Mouse (Mus musculus): ENCODE data around the gene Vps53.
"Not testable (repeated sequence)": the region's sequence is repeated elsewhere in the genome, so short reads cannot be mapped to it uniquely, and the experiment has no call there.

Gene Vps53

GRCm38 (mm10) chr11:76179495-76180145 is at the start of gene Vps53, which contains the start of gene Fam57a:
Gene Vps53 (minus strand): TSS chr11:76179647.
Gene Fam57a (plus strand): TSS chr11:76179671.
- DNase-seq (ENCODE audit: low read depth): peak; percentile 74

- DNase-seq (ENCODE audit: low read depth): no peak
Measured at GRCm38 (mm10) chr11:76225051-76225450, 45.6 kb upstream of the Vps53 start.

GRCm38 (mm10) chr11:76224631-76225030 is 45.2 kb upstream of the Vps53 start:
- DNase-seq (ENCODE audit: low read depth): no peak

- peak; percentile 100 for DNase-seq (ENCODE audit: low read depth)
Measured at GRCm38 (mm10) chr11:76217390-76217800, 37.9 kb upstream of the Vps53 start, which contains the start of the genes Dbil5 and Gemin4. Gene Dbil5 (plus strand): TSS chr11:76217608. Gene Gemin4 (minus strand): TSS chr11:76217664.

GRCm38 (mm10) chr11:76216681-76217389 is 37.4 kb upstream of the Vps53 start:
- DNase-seq (ENCODE audit: low read depth): no peak

- peak; percentile 12 for DNase-seq (ENCODE audit: low read depth)
Measured at GRCm38 (mm10) chr11:76216049-76216540, 36.6 kb upstream of the Vps53 start.

GRCm38 (mm10) chr11:76215011-76215410 is 35.6 kb upstream of the Vps53 start:
- DNase-seq (ENCODE audit: low read depth): peak; percentile 46

- no peak for DNase-seq (ENCODE audit: low read depth)
Measured at GRCm38 (mm10) chr11:76213841-76214240, 34.4 kb upstream of the Vps53 start.

GRCm38 (mm10) chr11:76211595-76211994 is 32.1 kb upstream of the Vps53 start:
- DNase-seq (ENCODE audit: low read depth): not testable (repeated sequence)

- no peak for DNase-seq (ENCODE audit: low read depth)
Measured at GRCm38 (mm10) chr11:76210228-76210985, 31.0 kb upstream of the Vps53 start.

GRCm38 (mm10) chr11:76206793-76207192 is 27.3 kb upstream of the Vps53 start:
- DNase-seq (ENCODE audit: low read depth): no peak

GRCm38 (mm10) chr11:76201761-76202674 is 22.6 kb upstream of the Vps53 start:
- DNase-seq (ENCODE audit: low read depth): peak; percentile 51

- no peak for DNase-seq (ENCODE audit: low read depth)
Measured at GRCm38 (mm10) chr11:76196977-76197469, 17.6 kb upstream of the Vps53 start.

GRCm38 (mm10) chr11:76196275-76196976 is 17.0 kb upstream of the Vps53 start:
- DNase-seq (ENCODE audit: low read depth): no peak

GRCm38 (mm10) chr11:76186908-76187307 is 7.5 kb upstream of the Vps53 start:
- peak; percentile 23 for DNase-seq (ENCODE audit: low read depth)

- no peak for DNase-seq (ENCODE audit: low read depth)
Measured at GRCm38 (mm10) chr11:76183745-76184144, 4.3 kb upstream of the Vps53 start.

GRCm38 (mm10) chr11:76180146-76180540 is 696 bp upstream of the Vps53 start:
- no peak for DNase-seq (ENCODE audit: low read depth)

- peak; percentile 17 for DNase-seq (ENCODE audit: low read depth)
Measured at GRCm38 (mm10) chr11:76178726-76179494, 537 bp downstream of the Vps53 start.

- no peak for DNase-seq (ENCODE audit: low read depth)
Measured at GRCm38 (mm10) chr11:76170207-76170606, 9.2 kb downstream of the Vps53 start.

GRCm38 (mm10) chr11:76168976-76169375 is 10.5 kb downstream of the Vps53 start:
- no peak for DNase-seq (ENCODE audit: low read depth)

Data from naive thymus-derived CD4-positive, alpha-beta T cell, adult 2 months (primary cell).